Mouse (Mus musculus) gastrocnemius, postnatal 14 days (tissue): ENCODE results near the gene Olfr1353. TPM values are rescaled to one million over a fixed set of nuclear protein-coding genes. Genes with fewer than 3 reads are reported as not detected.
"Not testable (repeated sequence)": the region's sequence is repeated elsewhere in the genome, so short reads cannot be mapped to it uniquely, and the experiment has no call there.

ENCODE experiments used
- DNase-seq: peaks from one replicate; pipeline ENCODE4 v3.0.0; 2021; ENCODE audit warnings: mixed read lengths
- intact Hi-C: fragments of 180-260 bp; cut with DNase I; formaldehyde crosslinking; loops from one replicate; pipeline ENCODE4 v1.15.1; 2025; ENCODE audit warnings: low total_unique reads
- long read RNA-seq, 2 experiments: library from polyadenylated mRNA; stranded (forward); transcript quantifications; one replicate each; pipeline ENCODE4 v2.0.0; 2021
- total RNA-seq, 2 experiments: library from RNA; stranded (reverse); gene quantifications; 2 replicates each; pipeline ENCODE4 v1.2.3; 2021

Gene Olfr1353
- total RNA-seq = not detected
- long read RNA-seq, experiment 1 = 0 reads
- long read RNA-seq, experiment 2 = 0 reads

- DNase-seq, intact Hi-C loops: not testable (repeated sequence)
These were observed at the start of gene Olfr1353 for GRCm38 (mm10) chr10:78963009-78963408. Olfr1353 (plus strand) TSS chr10:78963309.

GRCm38 (mm10) chr10:78950336-78950735 lies 12.8 kb upstream of the Olfr1353 start, which contains the start of gene Olfr8:
Olfr8 (plus strand) TSS chr10:78950636.
- DNase-seq, intact Hi-C loops: not testable (repeated sequence)

- no peak for DNase-seq
- intact Hi-C loops = no loop called here
These were observed 17.6 kb downstream of the Olfr1353 start, which contains the start of gene Olfr1352 for GRCm38 (mm10) chr10:78980750-78981149. Olfr1352 (plus strand) TSS chr10:78981050.

GRCm38 (mm10) chr10:79012172-79012571 lies 49.1 kb downstream of the Olfr1353 start, which contains the start of gene Olfr1351:
Olfr1351 (plus strand) TSS chr10:79012472.
- intact Hi-C loops = no loop called here
- DNase-seq = no peak

Other genes with a start within 250 kb of the Olfr1353 start
- not detected for gene Casp14, start 245.0 kb upstream of the Olfr1353 start, total RNA-seq
- not detected for gene Ccdc105, start 210.2 kb upstream of the Olfr1353 start, total RNA-seq
- under 1 TPM in 1 of 2 experiments, not detected in 1; 0.14 TPM for gene Slc1a6, start 182.8 kb upstream of the Olfr1353 start, total RNA-seq
- gene Olfr1356, start 111.1 kb upstream of the Olfr1353 start, total RNA-seq = not detected
- not detected for gene Olfr1355, start 87.8 kb upstream of the Olfr1353 start, total RNA-seq
- gene Olfr1354, start 50.1 kb upstream of the Olfr1353 start, total RNA-seq = not detected
- not detected for gene Olfr8, start 12.7 kb upstream of the Olfr1353 start, total RNA-seq
- gene Olfr1352, start 17.7 kb downstream of the Olfr1353 start, total RNA-seq = not detected
- not detected for gene Olfr1351, start 49.2 kb downstream of the Olfr1353 start, total RNA-seq
- not detected for gene Olfr57, start 65.4 kb downstream of the Olfr1353 start, total RNA-seq
- 10 to 100 TPM in 1 of 2 experiments, 1 to 10 TPM in 1; 9.6 to 10.5 TPM for gene 2610008E11Rik, start 134.3 kb downstream of the Olfr1353 start, total RNA-seq
- gene Vmn2r80, start 185.5 kb downstream of the Olfr1353 start, total RNA-seq = not detected